Mouse (Mus musculus) hindbrain, postnatal 0 days (tissue): Measurements from ENCODE around the gene Shroom3. TPM values are rescaled to one million over a fixed set of nuclear protein-coding genes. Genes with fewer than 3 reads are reported as not detected.

Experiments used
- ATAC-seq: fragments of 200-750 bp; cut with Nextera tagmentation; 2 replicates; pipeline ENCODE4 v1.8.0; 2017; ENCODE audit warnings: mild to moderate bottlenecking, moderate TSS enrichment, moderate library complexity
- DNase-seq: peaks from one replicate; pipeline ENCODE4 v3.0.0-alpha.2; 2015; ENCODE audit warnings: low spot score
- H3K27ac ChIP-seq: fragments of 300-500 bp; sonication (generic); 2 replicates; pipeline ENCODE4 v1.5.1; 2014; ENCODE audit warnings: mild to moderate bottlenecking
- H3K27me3 ChIP-seq: fragments of 300-500 bp; sonication (generic); 2 replicates; pipeline ENCODE4 v1.6.1; 2014; ENCODE audit warnings: low read length, mixed read lengths; ENCODE audit not compliant: insufficient read depth
- H3K36me3 ChIP-seq: fragments of 300-500 bp; sonication (generic); 2 replicates; pipeline ENCODE4 v1.6.1; 2014; ENCODE audit warnings: low read length, mixed read lengths; ENCODE audit not compliant: insufficient read depth
- H3K4me1 ChIP-seq: fragments of 300-500 bp; sonication (generic); 2 replicates; pipeline ENCODE4 v1.6.1; 2014; ENCODE audit warnings: antibody characterized with exemption, low read length, mixed read lengths; ENCODE audit not compliant: insufficient read depth
- H3K4me2 ChIP-seq: fragments of 300-500 bp; sonication (generic); 2 replicates; pipeline ENCODE4 v1.6.1; 2014; ENCODE audit warnings: low read depth, mild to moderate bottlenecking, low read length, moderate library complexity, mixed read lengths
- H3K4me3 ChIP-seq: fragments of 300-500 bp; sonication (generic); 2 replicates; pipeline ENCODE4 v1.5.1; 2014; ENCODE audit warnings: low read length
- H3K9ac ChIP-seq: fragments of 300-500 bp; sonication (generic); replicated peaks from 2 replicates; pipeline ENCODE4 v1.6.1; 2014; ENCODE audit warnings: mild to moderate bottlenecking, low read length, moderate library complexity, mixed read lengths
- H3K9me3 ChIP-seq: fragments of 300-500 bp; sonication (generic); 2 replicates; pipeline ENCODE4 v1.6.1; 2016; ENCODE audit warnings: low read length, mixed read lengths
- CTCF ChIP-seq: IDR thresholded peaks from 2 replicates; pipeline ENCODE4 v1.5.1; 2016; ENCODE audit warnings: antibody characterized with exemption, control low read depth, low read depth
- WGBS: fragments of 180-500 bp; shearing (Covaris S2); extraction: QIAGEN DNeasy Blood & Tissue Kit; methylation state at CpG from one replicate; pipeline ENCODE4 v1.1.7; 2014; 5-methylcytosine and 5-hydroxymethylcytosine counted together
- microRNA counts: library from miRNA; unstranded; fragments of <30 nt; microRNA quantifications from one replicate; lab custom pipeline; 2015
- microRNA-seq, 2 experiments: library from miRNA; unstranded; fragments of <30 nt; microRNA quantifications; one replicate each; pipeline ENCODE4; 2016
- polyA plus RNA-seq: library from polyadenylated mRNA; unstranded; fragments of >200 nt; fragmentation: Nextera tagmentation; extraction: Ambion mirVana; gene quantifications from 2 replicates; pipeline ENCODE4 v1.2.1, GENCODE M21; 2015
- total RNA-seq: library from RNA; depleted of rRNA; stranded (reverse); fragments of >200 nt; gene quantifications from 2 replicates; pipeline ENCODE4 v1.2.3, GENCODE M21; 2014; rRNA removed

Gene Shroom3
- total and polyA plus RNA-seq, 2 experiments from 2014 or later, result 1.1 to 9.7 TPM

DNA sequence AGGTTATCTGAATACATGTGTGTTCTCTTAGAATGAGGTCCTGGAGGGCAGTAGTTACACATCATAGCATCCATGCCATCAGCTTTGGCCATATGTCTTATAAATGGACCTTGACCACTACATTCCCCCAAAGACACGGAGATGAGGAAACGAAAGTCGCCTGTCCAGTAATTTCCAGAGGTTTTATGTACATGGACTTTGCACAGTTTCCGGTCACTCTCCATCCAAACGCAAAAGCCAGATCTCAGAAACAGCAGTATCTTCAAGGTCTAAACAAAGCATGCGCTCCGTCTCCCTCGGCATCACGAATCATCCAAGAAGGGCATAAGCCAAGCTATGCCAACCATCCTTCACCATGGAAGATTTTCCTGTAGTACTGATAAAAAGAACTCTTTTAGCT lies 325.0 kb downstream of the Shroom3 start:
- WGBS, result 95% methylated on average over 9 of the region's 9 CpGs
- no peak overlapping the region for H3K9ac ChIP-seq
- no peak for ATAC-seq
- no peaks in the 10 kb centered on the region for H3K36me3 ChIP-seq
- no peaks in the 10 kb centered on the region for H3K27me3 ChIP-seq
- no peak overlapping the region for H3K4me3 ChIP-seq
- DNase-seq, result no peak
- H3K27ac ChIP-seq, result no peak overlapping the region
- no peak for TF ChIP-seq CTCF
- no peaks in the 10 kb centered on the region for H3K4me1 ChIP-seq
- no peak overlapping the region for H3K4me2 ChIP-seq
- H3K9me3 ChIP-seq, result no peaks in the 10 kb centered on the region

MicroRNAs within 50 kb of the gene (microRNA counts, 519-probe panel; counts per million panel counts)
- microRNA mmu-miR-1961 (lab: Ali Mortazavi, UCI), result not detected

Small RNA genes lying within 50 kb of the gene (microRNA-seq; reads per million reads assigned to microRNA genes)
- gene Mir1961, result 0 reads per million in 2 experiments

Other genes starting within 250 kb of the Shroom3 start
- 72.6 and 90.2 TPM in 2 replicates for gene Nup54, start 248.2 kb upstream of the Shroom3 start, total RNA-seq
- 41.3 and 42.3 TPM in 2 replicates for gene Nup54, start 248.2 kb upstream of the Shroom3 start, polyA plus RNA-seq
- gene Scarb2, start 176.6 kb upstream of the Shroom3 start, total RNA-seq, result 112 and 125 TPM in 2 replicates
- 21.7 and 22.9 TPM in 2 replicates for gene Scarb2, start 176.6 kb upstream of the Shroom3 start, polyA plus RNA-seq
- gene Fam47e, start 128.4 kb upstream of the Shroom3 start, total RNA-seq, result 0.68 and 1.9 TPM in 2 replicates
- 1.4 and 1.5 TPM in 2 replicates for gene Fam47e, start 128.4 kb upstream of the Shroom3 start, polyA plus RNA-seq
- gene Stbd1, start 80.4 kb upstream of the Shroom3 start, total RNA-seq, result 1.8 and 5.4 TPM in 2 replicates
- 5.6 and 6.3 TPM in 2 replicates for gene Stbd1, start 80.4 kb upstream of the Shroom3 start, polyA plus RNA-seq
- 0.26 and 0.72 TPM in 2 replicates for gene Ccdc158, start 8.2 kb upstream of the Shroom3 start, total RNA-seq
- 0.23 and 0.28 TPM in 2 replicates for gene Ccdc158, start 8.2 kb upstream of the Shroom3 start, polyA plus RNA-seq